Mouse (Mus musculus): ENCODE measurements around the gene Hhatl. TPM values are rescaled to one million over a fixed set of nuclear protein-coding genes. Genes with fewer than 3 reads are reported as not detected.

Gene Hhatl
- polyA plus RNA-seq, 1 experiment from 2014 or later: 10.3 TPM

DNA sequence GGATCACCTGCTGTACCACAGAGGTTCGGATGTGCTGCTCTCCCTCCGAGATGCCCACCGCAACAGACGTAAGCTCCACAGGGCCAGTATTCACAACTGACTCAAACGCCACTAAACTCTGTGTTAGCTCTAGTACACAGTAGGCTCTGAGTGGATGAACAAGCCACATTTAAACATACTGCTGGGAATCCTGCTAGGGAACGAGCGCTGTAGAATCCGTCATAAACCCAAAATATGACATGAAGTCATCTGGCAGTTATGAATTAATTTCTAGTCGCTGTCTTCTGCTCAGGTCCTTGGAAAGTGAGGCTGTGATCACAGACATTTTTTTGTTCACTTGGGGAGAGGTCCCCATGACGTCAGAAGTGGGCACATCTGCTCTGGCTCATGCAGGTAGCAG, 16.4 kb downstream of the Hhatl start:
- no peak overlapping the region for H3K4me2 ChIP-seq
- H3K9ac ChIP-seq: 0 out of 2 replicates have a peak overlapping the region, but pooled peaks have one; percentile 10
- H3K9me3 ChIP-seq: no peaks in the 10 kb centered on the region
- H3K4me3 ChIP-seq: no peak overlapping the region
- peaks cover 57% of the 10 kb centered on the region for H3K27me3 ChIP-seq (replicated peaks)
- ATAC-seq (ENCODE audit: extremely low read depth, insufficient number of reproducible peaks, low FRiP score, low TSS enrichment): no peak
- no peaks in the 10 kb centered on the region for H3K36me3 ChIP-seq
- H3K27ac ChIP-seq (replicated peaks): no peak overlapping the region
- H3K4me1 ChIP-seq: peaks cover 29% of the 10 kb centered on the region
- WGBS: 67% methylated on average over 10 of the region's 10 CpGs

DNA sequence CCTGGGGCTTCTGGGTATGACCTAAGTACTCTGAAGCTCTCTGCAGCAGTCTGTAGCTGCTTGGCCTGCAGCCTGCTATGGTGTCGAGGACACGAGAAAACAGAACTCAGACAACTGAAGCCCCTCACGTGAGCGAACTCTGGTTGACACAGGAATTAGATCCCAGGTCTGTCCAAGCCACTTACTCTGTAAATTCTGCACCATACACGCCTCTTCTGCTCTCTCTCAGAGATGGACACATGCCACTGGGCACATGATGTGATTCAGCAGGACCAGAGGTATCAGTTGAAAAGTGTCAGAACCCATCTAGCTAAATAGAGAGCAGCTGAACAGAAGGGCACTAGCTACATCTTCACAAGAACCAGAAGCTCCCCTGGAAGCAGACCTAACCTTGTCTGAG, 19.9 kb downstream of the Hhatl start:
- H3K36me3 ChIP-seq: peaks cover 18% of the 10 kb centered on the region
- WGBS: 54% methylated on average over 5 of the region's 5 CpGs
- ATAC-seq (ENCODE audit: extremely low read depth, insufficient number of reproducible peaks, low FRiP score, low TSS enrichment): no peak
- no peaks in the 10 kb centered on the region for H3K9me3 ChIP-seq
- no peak overlapping the region for H3K4me2 ChIP-seq
- H3K9ac ChIP-seq: no peak overlapping the region
- H3K4me1 ChIP-seq: peaks cover 18% of the 10 kb centered on the region
- no peak overlapping the region for H3K4me3 ChIP-seq
- H3K27me3 ChIP-seq (replicated peaks): peaks cover 22% of the 10 kb centered on the region
- H3K27ac ChIP-seq (replicated peaks): no peak overlapping the region

- Histone ChIP-seq H3K4me2 (no peak overlapping the region), H3K4me3 (no peak overlapping the region), H3K4me1 (peaks cover 21% of the 10 kb centered on the region), H3K36me3 (peaks cover 74% of the 10 kb centered on the region), H3K27me3 (replicated peaks) (no peaks in the 10 kb centered on the region), H3K9ac (no peak overlapping the region), H3K9me3 (no peaks in the 10 kb centered on the region), H3K27ac (replicated peaks) (no peak overlapping the region)
- 88% methylated on average over 16 of the region's 16 CpGs for WGBS
- no peak for ATAC-seq (ENCODE audit: extremely low read depth, insufficient number of reproducible peaks, low FRiP score, low TSS enrichment)
Observed at GRCm38 (mm10) chr9:121765166-121765855, 27.0 kb downstream of the Hhatl start.

DNA sequence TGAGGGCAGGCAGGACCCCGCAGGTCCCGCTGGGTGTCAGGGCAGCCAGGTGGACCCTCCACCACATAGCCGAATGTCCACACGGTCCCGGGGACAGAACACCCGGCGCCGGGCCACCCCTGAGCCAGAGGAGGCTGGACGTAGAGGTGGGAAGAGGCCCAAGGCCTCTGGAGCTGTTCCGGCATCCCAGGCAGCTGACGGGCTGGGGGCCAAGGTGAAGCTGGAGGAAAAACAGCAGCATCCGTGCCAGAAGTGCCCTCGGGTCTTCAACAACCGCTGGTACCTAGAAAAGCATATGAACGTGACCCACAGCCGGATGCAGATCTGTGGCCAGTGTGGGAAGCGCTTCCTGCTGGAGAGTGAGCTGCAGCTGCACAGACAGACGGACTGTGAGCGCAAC, 28.6 kb downstream of the Hhatl start:
- Histone ChIP-seq H3K36me3 (peaks cover 69% of the 10 kb centered on the region), H3K4me1 (peaks cover 26% of the 10 kb centered on the region), H3K4me2 (no peak overlapping the region), H3K27ac (replicated peaks) (no peak overlapping the region), H3K9me3 (no peaks in the 10 kb centered on the region), H3K9ac (no peak overlapping the region), H3K27me3 (replicated peaks) (no peaks in the 10 kb centered on the region), H3K4me3 (no peak overlapping the region)
- WGBS: 84% methylated on average over 19 of the region's 19 CpGs
- ATAC-seq (ENCODE audit: extremely low read depth, insufficient number of reproducible peaks, low FRiP score, low TSS enrichment): no peak

GRCm38 (mm10) chr9:121762761-121763160, 29.5 kb downstream of the Hhatl start:
- Histone ChIP-seq H3K27ac (replicated peaks) (no peak overlapping the region), H3K9ac (no peak overlapping the region), H3K27me3 (replicated peaks) (no peaks in the 10 kb centered on the region), H3K4me3 (no peak overlapping the region), H3K9me3 (no peaks in the 10 kb centered on the region), H3K4me2 (no peak overlapping the region), H3K36me3 (peaks cover 59% of the 10 kb centered on the region), H3K4me1 (peaks cover 35% of the 10 kb centered on the region)
- 83% methylated on average over 25 of the region's 25 CpGs for WGBS
- ATAC-seq (ENCODE audit: extremely low read depth, insufficient number of reproducible peaks, low FRiP score, low TSS enrichment): no peak

- ATAC-seq (ENCODE audit: extremely low read depth, insufficient number of reproducible peaks, low FRiP score, low TSS enrichment): no peak
- H3K4me2 ChIP-seq: no peak overlapping the region
- no peak overlapping the region for H3K27ac ChIP-seq (replicated peaks)
- peaks cover 54% of the 10 kb centered on the region for H3K36me3 ChIP-seq
- H3K27me3 ChIP-seq (replicated peaks): no peaks in the 10 kb centered on the region
- H3K9me3 ChIP-seq: no peaks in the 10 kb centered on the region
- H3K4me1 ChIP-seq: peaks cover 39% of the 10 kb centered on the region
- H3K4me3 ChIP-seq: no peak overlapping the region
- 77% methylated on average over 10 of the region's 10 CpGs for WGBS
- H3K9ac ChIP-seq: peak overlapping the region; percentile 40
Observed at GRCm38 (mm10) chr9:121762248-121762647, 30.1 kb downstream of the Hhatl start.

DNA sequence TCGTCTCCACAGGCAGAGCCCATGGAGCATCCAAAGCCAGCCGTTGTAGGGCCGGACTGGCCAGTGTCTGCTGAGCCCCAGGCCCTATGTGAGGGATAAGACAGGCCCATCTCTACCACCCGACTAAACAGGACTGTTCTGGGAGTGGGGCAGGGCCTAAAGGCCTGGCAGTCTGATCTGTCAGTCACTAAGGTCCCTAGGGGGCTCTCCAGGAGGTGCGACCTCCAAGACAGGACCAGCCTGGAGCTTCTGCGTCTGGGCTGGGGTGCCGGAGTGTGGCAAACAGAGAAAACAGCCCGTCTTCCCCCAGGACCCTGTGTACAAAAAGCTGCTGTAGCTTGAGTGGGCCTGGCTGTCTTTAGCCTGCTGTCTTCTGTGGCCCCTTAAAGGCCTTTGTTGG, 30.5 kb downstream of the Hhatl start:
- H3K27ac ChIP-seq (replicated peaks): no peak overlapping the region
- H3K4me3 ChIP-seq: no peak overlapping the region
- H3K9me3 ChIP-seq: no peaks in the 10 kb centered on the region
- no peak for ATAC-seq (ENCODE audit: extremely low read depth, insufficient number of reproducible peaks, low FRiP score, low TSS enrichment)
- no peak overlapping the region; the same call in 1 of the 2 replicates for H3K4me2 ChIP-seq
- no peaks in the 10 kb centered on the region for H3K27me3 ChIP-seq (replicated peaks)
- H3K9ac ChIP-seq: peak overlapping the region; percentile 98
- peaks cover 53% of the 10 kb centered on the region for H3K36me3 ChIP-seq
- WGBS: 65% methylated on average over 8 of the region's 8 CpGs
- peaks cover 42% of the 10 kb centered on the region for H3K4me1 ChIP-seq

GRCm38 (mm10) chr9:121761091-121761665, 31.1 kb downstream of the Hhatl start:
- peak overlapping the region; percentile 89 for H3K4me3 ChIP-seq
- peaks cover 51% of the 10 kb centered on the region for H3K36me3 ChIP-seq
- no peak for ATAC-seq (ENCODE audit: extremely low read depth, insufficient number of reproducible peaks, low FRiP score, low TSS enrichment)
- H3K9ac ChIP-seq: peak overlapping the region; percentile 98
- H3K27me3 ChIP-seq (replicated peaks): no peaks in the 10 kb centered on the region
- peaks cover 43% of the 10 kb centered on the region for H3K4me1 ChIP-seq
- peak overlapping the region; percentile 95 for H3K27ac ChIP-seq (replicated peaks)
- H3K4me2 ChIP-seq: peak overlapping the region; percentile 93
- H3K9me3 ChIP-seq: no peaks in the 10 kb centered on the region
- 59% methylated on average over 10 of the region's 10 CpGs for WGBS

DNA sequence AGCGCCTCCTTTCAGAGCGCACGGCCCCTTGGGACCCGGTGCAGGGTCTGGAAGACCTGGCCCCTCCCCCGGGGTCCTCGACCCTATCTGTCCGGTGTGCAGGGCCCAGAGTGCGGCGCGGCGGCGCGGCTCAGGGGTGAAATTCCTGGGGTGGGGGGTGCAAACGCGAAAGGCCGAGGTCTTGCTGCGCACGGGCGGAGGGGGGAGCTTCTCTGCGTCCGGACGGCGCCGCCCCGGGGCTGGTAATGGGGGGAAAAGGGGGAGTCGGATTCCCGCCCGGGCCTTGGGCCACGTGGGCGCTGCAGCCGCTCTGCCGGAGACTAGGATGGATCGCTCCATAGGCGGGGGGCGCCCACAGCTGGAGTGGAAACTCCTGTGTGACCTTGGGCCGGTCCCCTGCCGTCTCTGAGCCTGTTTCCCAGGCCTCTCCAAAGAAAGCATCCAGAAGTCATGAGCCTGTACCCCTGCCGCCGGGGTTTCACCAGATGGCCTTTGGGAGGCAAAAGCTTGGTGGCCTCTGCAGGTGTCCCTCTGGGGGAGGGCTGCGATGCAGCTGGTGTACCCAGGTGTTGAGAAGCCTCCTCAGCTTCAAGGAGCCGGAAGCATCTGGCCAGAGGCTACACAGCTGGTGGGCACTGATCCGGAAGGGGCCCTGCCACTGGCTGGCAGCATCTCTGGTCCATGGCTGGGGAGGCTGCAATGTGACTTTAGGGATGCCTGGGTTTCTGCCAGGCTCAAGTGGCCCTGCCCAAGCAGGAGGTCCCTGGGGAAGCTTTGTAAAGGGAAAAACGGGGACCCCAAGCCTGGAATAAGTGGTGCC, 31.8 kb downstream of the Hhatl start:
- Histone ChIP-seq H3K27me3 (replicated peaks) (no peaks in the 10 kb centered on the region), H3K9ac (peak overlapping the region; percentile 98), H3K4me1 (peaks cover 43% of the 10 kb centered on the region), H3K27ac (replicated peaks) (peak overlapping the region; percentile 95), H3K4me2 (peak overlapping the region; percentile 93), H3K4me3 (peak overlapping the region; percentile 89), H3K36me3 (peaks cover 51% of the 10 kb centered on the region), H3K9me3 (no peaks in the 10 kb centered on the region)
- ATAC-seq (ENCODE audit: extremely low read depth, insufficient number of reproducible peaks, low FRiP score, low TSS enrichment): peak; percentile 62
- WGBS: 1% methylated on average over 42 of the region's 43 CpGs

GRCm38 (mm10) chr9:121759091-121760081, 32.9 kb downstream of the Hhatl start, which contains the start of gene Zfp651:
TSS of gene Zfp651 (plus strand) at chr9:121759330.
- H3K4me2 ChIP-seq: peak within 1 kb of the TSS; percentile 93

More at GRCm38 (mm10) chr9:121759091-121760081, 32.9 kb downstream of the Hhatl start, which contains the start of gene Zfp651:
- ATAC-seq (ENCODE audit: extremely low read depth, insufficient number of reproducible peaks, low FRiP score, low TSS enrichment): peak; percentile 52
- Histone ChIP-seq H3K4me3 (peak within 1 kb of the TSS; percentile 89), H3K4me1 (peaks cover 43% of the 10 kb centered on the region), H3K27ac (replicated peaks) (peak within 1 kb of the TSS; percentile 95), H3K27me3 (replicated peaks) (no peaks in the 10 kb centered on the region), H3K9me3 (no peaks in the 10 kb centered on the region), H3K9ac (peak within 1 kb of the TSS; percentile 98), H3K36me3 (peaks cover 51% of the 10 kb centered on the region)
- WGBS: under 1% methylated on average over 90 of the region's 97 CpGs

All from heart, embryonic 13.5 days (tissue).